18 mouse cellular contexts compared by ENCODE assay signal in genomic region chr10:66849681-66850080, GRCm38 (mm10).
DNase-seq lines count a peak whose midpoint lies in the region; ATAC-seq and TF ChIP-seq lines count a peak whose summit lies in the region.
"Had no signal": no experiment of that assay in that cellular context is flagged by ENCODE, and none has a peak within 500 bp of the region (broad histone marks: within the 10 kb centered on the region; RNA-seq: fewer than 3 reads in every experiment).

No protein-coding gene starts in this region.

- ATAC-seq in hindbrain, postnatal 0 days, result peak; percentile 51; the same call in 1 of the 2 replicates
- ATAC-seq in hindbrain, embryonic 16.5 days, result no peak
- ATAC-seq in liver, embryonic 12.5 days, result no peak
- ATAC-seq: inflammation-experienced regulatory T-cells, adult 6 months had no signal

- H3K4me2 ChIP-seq in hindbrain, postnatal 0 days (ENCODE audit: low read depth, low read length), result no peak overlapping the region
- H3K4me2 ChIP-seq in hindbrain, embryonic 16.5 days (ENCODE audit: low read length), result no peak overlapping the region
- H3K4me2 ChIP-seq in liver, embryonic 12.5 days, result no peak overlapping the region
- H3K4me2 ChIP-seq: embryonic facial prominence, embryonic 15.5 days; liver, embryonic 15.5 days; midbrain, embryonic 11.5 days had no signal

- H3K4me1 ChIP-seq in hindbrain, postnatal 0 days (ENCODE audit: insufficient read depth, low read length), result no peaks in the 10 kb centered on the region
- H3K4me1 ChIP-seq in hindbrain, embryonic 16.5 days (ENCODE audit: control insufficient read depth, insufficient read depth, low read depth, low read length), result peaks cover 2% of the 10 kb centered on the region
- H3K4me1 ChIP-seq in liver, embryonic 12.5 days, result 0 out of 2 replicates have a peak, but pooled peaks cover 2% of the 10 kb centered on the region
- H3K4me1 ChIP-seq: liver, embryonic 15.5 days had no signal

- no peak for TF ChIP-seq CTCF in hindbrain, postnatal 0 days (IDR thresholded peaks at IDR 0.05; ENCODE audit: low read depth)
- no peak for TF ChIP-seq CTCF in gastrocnemius, adult 2 months (IDR thresholded peaks at IDR 0.05)

- H3K36me3 ChIP-seq in hindbrain, postnatal 0 days (ENCODE audit: insufficient read depth, low read length), result no peaks in the 10 kb centered on the region
- no peaks in the 10 kb centered on the region for H3K36me3 ChIP-seq in hindbrain, embryonic 16.5 days (ENCODE audit: control insufficient read depth, insufficient read depth, low read length)
- no peaks in the 10 kb centered on the region for H3K36me3 ChIP-seq in liver, embryonic 12.5 days
- H3K36me3 ChIP-seq: embryonic facial prominence, embryonic 15.5 days; forebrain, embryonic 10.5 days; liver, embryonic 15.5 days had no signal

- DNase-seq in hindbrain, postnatal 0 days (ENCODE audit: low spot score), result no peak
- DNase-seq in 416B (ENCODE audit: low read depth), result peak; percentile 15
- peak; percentile 71 for DNase-seq in NIH3T3 (ENCODE audit: low read depth)
- peak; percentile 44 for DNase-seq in fibroblast of lung, adult 2 months (ENCODE audit: low read depth)
- no peak for DNase-seq in gastrocnemius, adult 2 months
- DNase-seq: cerebellum, postnatal 10 days; gastrocnemius, postnatal 14 days; kidney, adult 9 months; kidney, postnatal 36 days; thymus, postnatal 4 days had no signal

- no peak overlapping the region for H3K27ac ChIP-seq in hindbrain, postnatal 0 days
- no peak overlapping the region for H3K27ac ChIP-seq in hindbrain, embryonic 16.5 days (ENCODE audit: low read depth, low read length)
- no peak overlapping the region for H3K27ac ChIP-seq in gastrocnemius, adult 2 months
- H3K27ac ChIP-seq in liver, embryonic 12.5 days, result no peak overlapping the region
- H3K27ac ChIP-seq: embryonic facial prominence, embryonic 15.5 days; forebrain, embryonic 10.5 days; liver, embryonic 15.5 days had no signal

- no peak overlapping the region for H3K4me3 ChIP-seq in hindbrain, postnatal 0 days (ENCODE audit: low read length)
- H3K4me3 ChIP-seq in hindbrain, embryonic 16.5 days (ENCODE audit: low read length), result no peak overlapping the region
- no peak overlapping the region for H3K4me3 ChIP-seq in gastrocnemius, adult 2 months
- H3K4me3 ChIP-seq in liver, embryonic 12.5 days, result no peak overlapping the region
- H3K4me3 ChIP-seq: embryonic facial prominence, embryonic 15.5 days; forebrain, embryonic 10.5 days; liver, embryonic 15.5 days had no signal

- H3K27me3 ChIP-seq in hindbrain, postnatal 0 days (ENCODE audit: insufficient read depth, low read length), result no peaks in the 10 kb centered on the region
- H3K27me3 ChIP-seq in hindbrain, embryonic 16.5 days (replicated peaks; ENCODE audit: control insufficient read depth, insufficient read depth, low read length), result no peaks in the 10 kb centered on the region
- no peaks in the 10 kb centered on the region for H3K27me3 ChIP-seq in liver, embryonic 12.5 days (replicated peaks)
- H3K27me3 ChIP-seq: CH12.LX; embryonic facial prominence, embryonic 15.5 days; liver, embryonic 15.5 days had no signal

- H3K9me3 ChIP-seq in hindbrain, postnatal 0 days (ENCODE audit: low read length), result no peaks in the 10 kb centered on the region
- no peaks in the 10 kb centered on the region for H3K9me3 ChIP-seq in hindbrain, embryonic 16.5 days (ENCODE audit: control insufficient read depth, low read length)
- no peaks in the 10 kb centered on the region for H3K9me3 ChIP-seq in liver, embryonic 12.5 days (replicated peaks)
- H3K9me3 ChIP-seq: embryonic facial prominence, embryonic 15.5 days; forebrain, embryonic 10.5 days; liver, embryonic 15.5 days had no signal

- intact Hi-C loops in gastrocnemius, adult 2 months (cut with DNase I), result loop anchor here (5.0 kb wide), 1 partner anchor 58 kb away; no protein-coding TSS in a partner anchor

- no peak overlapping the region for H3K9ac ChIP-seq in hindbrain, postnatal 0 days (replicated peaks; ENCODE audit: low read length)
- no peak overlapping the region for H3K9ac ChIP-seq in hindbrain, embryonic 16.5 days (ENCODE audit: low read depth, low read length)
- no peak overlapping the region for H3K9ac ChIP-seq in liver, embryonic 12.5 days
- H3K9ac ChIP-seq: embryonic facial prominence, embryonic 15.5 days; liver, embryonic 15.5 days had no signal

- WGBS in hindbrain, postnatal 0 days, result 56% methylated on average over 6 of the region's 6 CpGs
- 54% methylated on average over 6 of the region's 6 CpGs for WGBS in hindbrain, embryonic 16.5 days
- WGBS in liver, embryonic 12.5 days (ENCODE audit: insufficient replicate concordance), result 71% methylated on average over 6 of the region's 6 CpGs

Comparison
In these comparisons a context has a peak if more than half of its experiments do, and no peak if none do; other contexts are left out.
1. DNase-seq: peak in 416B (single experiment), NIH3T3 (single experiment) and fibroblast of lung, adult 2 months (single experiment); none in hindbrain, postnatal 0 days (single experiment) and gastrocnemius, adult 2 months (single experiment).